Mouse (Mus musculus) large intestine, adult 2 months (tissue): ENCODE data around the gene Ubxn10. TPM values are rescaled to one million over a fixed set of nuclear protein-coding genes. Genes with fewer than 3 reads are reported as not detected.
A peak's percentile ranks its signal among the peaks of the same experiment; 100 is the strongest.

Experiments used
- DNase-seq: peaks from one replicate; pipeline ENCODE4 v3.0.0-alpha.2; 2012; ENCODE audit warnings: low read depth, low spot score
- WGBS: fragments of 180-500 bp; shearing (Covaris S2); methylation state at CpG from one replicate; pipeline ENCODE4 v1.1.7; 2018; 5-methylcytosine and 5-hydroxymethylcytosine counted together
- polyA plus RNA-seq: library from polyadenylated mRNA; depleted of rRNA; stranded (reverse); fragments of >200 nt; gene quantifications from 2 replicates; pipeline ENCODE4 v1.2.3, GENCODE M21; 2012

The Ubxn10 gene
- polyA plus RNA-seq, 1 experiment: 2.6 TPM

- no peak for DNase-seq
- WGBS: 94% methylated on average over 8 of the region's 8 CpGs
Observed at GRCm38 (mm10) chr4:138706620-138707019, 30.3 kb downstream of the Ubxn10 start.

GRCm38 (mm10) chr4:138704169-138704568, 32.8 kb downstream of the Ubxn10 start:
- 77% methylated on average over 4 of the region's 4 CpGs for WGBS
- DNase-seq: no peak

- no peak for DNase-seq
- WGBS: 66% methylated on average over 7 of the region's 7 CpGs
Observed at GRCm38 (mm10) chr4:138703591-138703990, 33.4 kb downstream of the Ubxn10 start.

- DNase-seq: no peak
- 23% methylated on average over 8 of the region's 8 CpGs for WGBS
Observed at GRCm38 (mm10) chr4:138702528-138702927, 34.4 kb downstream of the Ubxn10 start.

- DNase-seq: no peak
- 54% methylated on average over 2 of the region's 2 CpGs for WGBS
Observed at GRCm38 (mm10) chr4:138702031-138702430, 34.9 kb downstream of the Ubxn10 start.

- DNase-seq: no peak
- WGBS: 77% methylated on average over 8 of the region's 8 CpGs
Observed at GRCm38 (mm10) chr4:138701111-138701510, 35.9 kb downstream of the Ubxn10 start.

GRCm38 (mm10) chr4:138700184-138700982, 36.6 kb downstream of the Ubxn10 start:
- DNase-seq: no peak
- WGBS: 21% methylated on average over 15 of the region's 15 CpGs

- DNase-seq: no peak
Observed at GRCm38 (mm10) chr4:138698296-138698695, 38.7 kb downstream of the Ubxn10 start.

GRCm38 (mm10) chr4:138697166-138697860, 39.7 kb downstream of the Ubxn10 start:
- DNase-seq: no peak
- WGBS: 39% methylated on average over 10 of the region's 10 CpGs

More at GRCm38 (mm10) chr4:138698296-138698695, 38.7 kb downstream of the Ubxn10 start:
- 79% methylated on average over 2 of the region's 2 CpGs for WGBS

- DNase-seq: no peak
- 8% methylated on average over 7 of the region's 7 CpGs for WGBS
Observed at GRCm38 (mm10) chr4:138696720-138697119, 40.2 kb downstream of the Ubxn10 start.

- WGBS: 78% methylated on average over 12 of the region's 12 CpGs
- no peak for DNase-seq
Observed at GRCm38 (mm10) chr4:138693043-138693692, 43.8 kb downstream of the Ubxn10 start.

GRCm38 (mm10) chr4:138691443-138692181, 45.4 kb downstream of the Ubxn10 start:
- no peak for DNase-seq
- 20% methylated on average over 19 of the region's 19 CpGs for WGBS

- 18% methylated on average over 4 of the region's 4 CpGs for WGBS
- no peak for DNase-seq
Observed at GRCm38 (mm10) chr4:138690561-138690960, 46.4 kb downstream of the Ubxn10 start.

GRCm38 (mm10) chr4:138689094-138689512, 47.9 kb downstream of the Ubxn10 start:
- no peak for DNase-seq
- WGBS: 42% methylated on average over 3 of the region's 3 CpGs

GRCm38 (mm10) chr4:138685813-138686212, 51.2 kb downstream of the Ubxn10 start:
- DNase-seq: no peak
- 82% methylated on average over 6 of the region's 6 CpGs for WGBS

- no peak for DNase-seq
- 80% methylated on average over 2 of the region's 2 CpGs for WGBS
Observed at GRCm38 (mm10) chr4:138682760-138683159, 54.2 kb downstream of the Ubxn10 start.

- DNase-seq: no peak
- WGBS: 74% methylated on average over 4 of the region's 4 CpGs
Observed at GRCm38 (mm10) chr4:138680124-138680523, 56.8 kb downstream of the Ubxn10 start.

GRCm38 (mm10) chr4:138677579-138677978, 59.4 kb downstream of the Ubxn10 start:
- WGBS: 30% methylated on average over 16 of the region's 16 CpGs
- DNase-seq: no peak

- 7% methylated on average over 16 of the region's 16 CpGs for WGBS
Observed at GRCm38 (mm10) chr4:138676480-138676879, 60.5 kb downstream of the Ubxn10 start.

GRCm38 (mm10) chr4:138672160-138672559, 64.8 kb downstream of the Ubxn10 start:
- 27% methylated on average over 4 of the region's 4 CpGs for WGBS
- peak; percentile 76 for DNase-seq

More at GRCm38 (mm10) chr4:138676480-138676879, 60.5 kb downstream of the Ubxn10 start:
- peak; percentile 48 for DNase-seq
